Mouse (Mus musculus): Measurements from ENCODE around the gene Spsb4.

- TF ChIP-seq TAL1 (IDR thresholded peaks at IDR 0.05; ENCODE audit: low read length) (no peak), GATA1 (IDR thresholded peaks at IDR 0.05; ENCODE audit: low read length) (no peak)
These were observed 2.9 kb downstream of the Spsb4 start for GRCm38 (mm10) chr9:97015751-97016150.

Measured in erythroblast, embryonic 14.5 days (primary cell).